Mouse (Mus musculus) megakaryocyte-erythroid progenitor cell, adult 5 weeks (primary cell): ENCODE measurements around the gene Zbtb48. TPM values are rescaled to one million over a fixed set of nuclear protein-coding genes. Genes with fewer than 3 reads are reported as not detected.

Source experiments
- polyA plus RNA-seq: library from polyadenylated mRNA; stranded (reverse); fragments of >175 nt; gene quantifications from 2 replicates; pipeline ENCODE4 v1.2.3, GENCODE M21; 2012

Zbtb48 gene
- polyA plus RNA-seq, result 13.4 and 14.0 TPM in 2 replicates

DNA sequence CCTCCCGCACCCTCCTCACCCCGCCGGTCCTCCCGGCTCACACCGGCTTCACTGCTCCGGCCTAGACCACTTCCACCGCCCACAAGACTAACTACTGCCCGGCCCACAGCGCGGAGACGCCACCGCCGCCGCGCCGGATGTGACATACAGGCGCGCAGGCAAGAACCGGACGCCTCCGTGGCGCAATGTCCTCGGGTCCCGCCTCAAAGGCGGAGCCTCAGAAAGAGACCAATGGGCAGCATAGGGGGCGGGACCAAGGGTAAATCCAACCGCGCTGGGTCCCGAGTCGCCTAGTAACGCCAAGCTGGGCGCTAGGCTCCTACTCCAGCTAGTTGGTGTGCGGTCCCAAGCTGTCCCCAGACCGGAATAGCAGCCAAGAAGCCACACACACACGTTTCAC lies at the start of gene Zbtb48:
Gene Zbtb48 (minus strand): TSS at position 148 of the 400 bp plus-strand sequence.

GRCm38 (mm10) chr4:152072121-152072601 lies 44.7 kb upstream of the Zbtb48 start, which contains the start of gene Plekhg5:
TSS of gene Plekhg5 (plus strand) at chr4:152072498.

DNA sequence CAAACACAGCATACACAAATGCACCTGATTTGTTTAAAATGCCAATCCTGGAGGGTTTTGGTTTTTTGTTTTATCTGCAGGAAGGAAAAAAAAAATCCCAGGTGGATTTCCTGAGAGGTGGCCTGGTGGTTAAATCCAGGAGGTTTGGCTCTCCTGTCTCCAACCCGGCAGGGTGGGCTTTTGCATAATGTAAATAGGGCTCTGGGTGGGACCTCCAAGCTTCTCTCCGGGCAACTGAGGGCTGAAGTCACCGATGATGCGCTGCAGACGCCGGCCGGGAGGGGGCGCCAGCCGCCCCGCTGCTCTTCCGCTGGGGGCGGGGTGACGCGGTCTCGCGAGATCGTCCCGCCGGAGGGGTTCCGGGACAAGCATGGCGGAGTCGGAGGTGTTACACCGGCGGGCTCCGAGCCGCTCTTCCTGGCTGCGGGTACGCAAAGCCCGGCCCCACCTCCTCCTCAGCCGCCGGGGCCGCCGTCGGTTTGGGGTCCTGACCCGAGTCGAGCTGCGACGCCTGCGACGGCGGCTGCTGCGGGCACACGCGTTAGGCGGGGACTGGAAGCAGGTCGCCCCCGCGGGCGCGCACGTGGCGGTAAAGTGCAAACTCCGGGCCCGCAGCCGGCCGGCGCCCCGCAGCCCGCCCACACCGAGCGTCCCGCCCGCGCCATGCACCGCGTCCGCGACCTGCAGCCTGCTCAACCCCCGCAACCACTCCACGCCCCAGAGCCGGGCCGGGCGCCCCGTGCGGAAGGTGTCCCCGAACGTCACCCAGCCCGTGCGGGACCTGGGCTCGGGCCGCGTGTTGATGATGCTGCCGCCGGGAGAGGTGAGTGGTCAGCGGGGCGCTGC lies 11.7 kb upstream of the Zbtb48 start, which contains the start of gene Nol9:
Gene Nol9 (plus strand): TSS at position 337 of the 846 bp plus-strand sequence.

DNA sequence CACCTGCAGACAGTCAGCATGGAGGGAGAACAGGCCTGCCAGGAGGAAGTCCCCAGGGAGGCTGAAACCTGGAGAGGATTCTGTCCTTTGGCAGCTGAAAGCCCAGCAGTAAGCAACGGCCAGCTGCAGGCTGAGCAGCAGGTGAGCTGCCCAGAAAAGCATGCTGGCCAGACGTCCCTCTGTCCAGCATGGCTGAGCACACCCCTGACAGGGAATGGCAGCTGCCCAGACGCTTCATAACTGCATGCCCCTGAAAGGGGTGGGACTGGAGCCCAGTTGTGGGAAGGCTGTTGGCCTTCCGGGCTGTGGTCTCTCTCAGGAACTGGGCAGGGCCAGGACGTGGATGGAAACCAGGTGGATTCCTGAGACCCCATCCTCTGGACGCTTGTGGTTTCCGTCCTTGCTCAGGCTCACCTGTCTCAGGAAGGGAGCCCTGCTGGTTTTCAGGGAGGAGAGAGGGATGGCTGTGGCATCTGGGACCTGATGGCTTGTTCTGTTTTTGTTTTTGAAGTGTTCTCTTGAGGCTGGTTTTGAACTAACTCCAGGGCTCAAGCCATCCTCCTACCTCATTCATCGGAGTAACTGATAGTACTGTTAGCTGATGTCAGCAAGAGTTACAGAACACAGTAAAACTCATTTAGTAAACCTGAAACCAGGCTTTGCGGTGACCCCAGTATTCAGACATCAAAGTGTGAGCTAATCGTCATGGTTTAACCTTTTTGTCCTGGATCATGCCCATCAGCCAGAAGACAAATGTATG lies 10.9 kb upstream of the Zbtb48 start, which contains the start of gene Tas1r1:
Gene Tas1r1 (minus strand): TSS at position 344 of the 760 bp plus-strand sequence.

DNA sequence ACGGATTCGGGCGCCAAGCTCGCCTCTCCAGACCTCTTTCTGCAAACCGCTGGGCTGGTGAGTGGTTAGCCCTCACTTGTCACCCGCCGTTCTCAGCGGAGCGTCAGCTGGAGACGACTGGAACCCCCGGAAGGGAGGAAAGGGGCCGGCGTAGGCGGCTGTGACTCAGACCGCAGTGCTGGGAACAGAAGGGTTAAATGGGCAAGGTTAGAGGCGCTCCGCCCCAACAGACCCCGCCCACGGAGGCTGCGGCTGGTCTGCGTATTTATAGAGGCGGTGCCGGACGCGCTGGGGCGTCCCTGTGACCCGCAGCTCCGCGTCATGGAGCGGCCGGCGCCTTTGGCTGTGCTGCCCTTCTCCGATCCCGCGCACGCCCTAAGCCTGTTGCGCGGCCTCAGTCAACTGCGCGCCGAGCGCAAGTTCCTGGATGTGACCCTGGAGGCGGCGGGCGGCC lies 18.8 kb downstream of the Zbtb48 start, which contains the start of gene Klhl21:
Gene Klhl21 (plus strand): TSS at position 182 of the 454 bp plus-strand sequence.

GRCm38 (mm10) chr4:151996173-151996950 lies 31.1 kb downstream of the Zbtb48 start, which contains the start of gene Phf13:
TSS of gene Phf13 (minus strand) at chr4:151996258.

DNA sequence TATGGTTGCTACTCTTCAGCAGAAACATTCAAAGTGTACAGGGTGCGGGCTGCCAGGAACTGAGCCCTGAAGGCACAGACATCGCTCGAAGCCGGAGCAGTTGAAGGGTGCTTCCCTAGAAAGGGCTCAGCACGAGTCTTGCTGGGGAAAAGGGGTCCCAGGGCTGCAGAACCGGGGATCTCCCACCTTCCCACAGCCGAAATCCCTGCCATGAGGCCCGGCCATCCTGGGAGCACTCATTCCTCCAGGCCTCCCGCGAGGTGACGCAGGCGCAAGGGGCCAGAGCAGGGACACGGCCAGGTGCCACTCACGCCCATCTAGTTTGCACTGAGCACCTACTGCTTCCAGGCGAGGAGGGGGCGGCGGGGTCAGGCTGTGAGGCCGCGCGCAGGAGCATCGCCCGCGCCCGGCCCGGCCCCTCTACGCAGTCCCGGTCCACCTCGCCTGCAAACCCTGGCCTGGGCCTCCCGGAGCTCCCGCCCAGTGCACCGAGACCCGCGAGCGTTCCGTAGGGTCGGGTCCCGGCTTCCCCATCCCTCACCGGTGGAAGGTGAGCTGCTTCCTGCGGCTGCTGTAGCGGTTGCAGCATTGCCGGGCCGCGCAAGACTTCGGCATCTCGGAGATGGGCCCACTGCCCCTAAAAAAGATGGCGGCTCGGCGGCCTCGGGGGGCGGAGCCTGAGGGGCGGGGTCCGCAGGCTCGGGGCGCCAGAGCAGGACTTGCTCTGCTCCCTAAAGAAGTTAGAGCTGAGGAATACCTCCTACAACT lies 38.9 kb downstream of the Zbtb48 start, which contains the start of gene Thap3:
Gene Thap3 (minus strand): TSS at position 656 of the 768 bp plus-strand sequence.

Other genes with a start within 250 kb of the Zbtb48 start
- gene Camta1, start 165.8 kb downstream of the Zbtb48 start, polyA plus RNA-seq, result 8.7 and 17.7 TPM in 2 replicates
- 27.1 and 33.1 TPM in 2 replicates for gene Dnajc11, start 94.0 kb downstream of the Zbtb48 start, polyA plus RNA-seq
- 27.9 and 29.0 TPM in 2 replicates for gene Thap3, start 38.7 kb downstream of the Zbtb48 start, polyA plus RNA-seq
- gene Phf13, start 31.4 kb downstream of the Zbtb48 start, polyA plus RNA-seq, result 12.8 and 20.6 TPM in 2 replicates
- gene Klhl21, start 18.9 kb downstream of the Zbtb48 start, polyA plus RNA-seq, result 22.4 and 22.8 TPM in 2 replicates
- gene Tas1r1, start 10.9 kb upstream of the Zbtb48 start, polyA plus RNA-seq, result 0.82 and 0.88 TPM in 2 replicates
- gene Nol9, start 11.7 kb upstream of the Zbtb48 start, polyA plus RNA-seq, result 32.6 and 33.5 TPM in 2 replicates
- 33.3 and 51.8 TPM in 2 replicates for gene Plekhg5, start 44.8 kb upstream of the Zbtb48 start, polyA plus RNA-seq
- gene Tnfrsf25, start 88.3 kb upstream of the Zbtb48 start, polyA plus RNA-seq, result 0.35 and 0.43 TPM in 2 replicates
- gene Espn, start 124.7 kb upstream of the Zbtb48 start, polyA plus RNA-seq, result 10.1 and 13.1 TPM in 2 replicates
- not detected in 2 replicates for gene Hes2, start 131.2 kb upstream of the Zbtb48 start, polyA plus RNA-seq
- 107 and 114 TPM in 2 replicates for gene Acot7, start 150.5 kb upstream of the Zbtb48 start, polyA plus RNA-seq
- gene Gpr153, start 246.6 kb upstream of the Zbtb48 start, polyA plus RNA-seq, result 0.26 and 0.93 TPM in 2 replicates